19 mouse cellular contexts compared by ENCODE assay signal in genomic region chr2:92953450-92953849, GRCm38 (mm10). TPM values are rescaled to one million over a fixed set of nuclear protein-coding genes. Genes with fewer than 3 reads are reported as not detected.
DNase-seq lines count a peak whose midpoint lies in the region; ATAC-seq lines count a peak whose summit lies in the region.
"Had no signal": no experiment of that assay in that cellular context is flagged by ENCODE, and none has a peak within 500 bp of the region (broad histone marks: within the 10 kb centered on the region; RNA-seq: fewer than 3 reads in every experiment).

No protein-coding gene starts in this region.

- H3K9ac ChIP-seq in kidney, embryonic 15.5 days, result no peak overlapping the region
- H3K9ac ChIP-seq: heart, embryonic 15.5 days; limb, embryonic 15.5 days; liver, embryonic 15.5 days; midbrain, embryonic 12.5 days had no signal

- H3K27me3 ChIP-seq in kidney, embryonic 15.5 days, result no peaks in the 10 kb centered on the region
- H3K27me3 ChIP-seq: limb, embryonic 15.5 days; liver, embryonic 15.5 days; midbrain, embryonic 12.5 days had no signal

- no peak overlapping the region for H3K4me3 ChIP-seq in kidney, embryonic 15.5 days (replicated peaks)
- H3K4me3 ChIP-seq: erythroblast, embryonic 14.5 days; heart, embryonic 15.5 days; limb, embryonic 15.5 days; liver, embryonic 15.5 days; midbrain, embryonic 12.5 days had no signal

- H3K27ac ChIP-seq in kidney, embryonic 15.5 days, result no peak overlapping the region
- H3K27ac ChIP-seq: heart, embryonic 15.5 days; kidney, postnatal 0 days; limb, embryonic 15.5 days; liver, embryonic 15.5 days; midbrain, embryonic 12.5 days had no signal

- intact Hi-C loops in left cerebral cortex, postnatal 4 days (cut with DNase I), result loop anchor here (10.0 kb wide), 1 partner anchor 49 kb away; no protein-coding TSS in a partner anchor
- intact Hi-C loops in left cerebral cortex, postnatal 10 days (cut with DNase I), result no loop called here
- intact Hi-C loops in gastrocnemius, postnatal 14 days (cut with DNase I; ENCODE audit: low total_unique reads), result loop anchor here (5.0 kb wide), 1 partner anchor 41 kb away; no protein-coding TSS in a partner anchor
- intact Hi-C loops in heart, postnatal 14 days (cut with DNase I), result no loop called here

- peak; percentile 31 for DNase-seq in left cerebral cortex, postnatal 4 days
- DNase-seq in left cerebral cortex, postnatal 10 days (ENCODE audit: extremely low spot score in 1 of 2, low spot score in 2 of 2), result no peak
- peak; percentile 81 to 82 for DNase-seq in cerebellum, adult 18-20 months
- DNase-seq in cerebellum, adult 9-11 months, result peak; percentile 86
- peak; percentile 42 for DNase-seq in gastrocnemius, postnatal 14 days
- DNase-seq in heart, postnatal 14 days, result no peak
- DNase-seq: adrenal gland, adult 2 months; kidney, adult 11 months; spleen, adult 18-20 months; thymus, postnatal 25 days had no signal

- ATAC-seq in kidney, embryonic 15.5 days (replicated peaks; ENCODE audit: low FRiP score), result no peak
- ATAC-seq: forebrain, embryonic 14.5 days; lung, postnatal 0 days had no signal

- H3K36me3 ChIP-seq in kidney, embryonic 15.5 days, result no peaks in the 10 kb centered on the region
- H3K36me3 ChIP-seq: heart, embryonic 15.5 days; limb, embryonic 15.5 days; liver, embryonic 15.5 days; midbrain, embryonic 12.5 days had no signal

- WGBS in kidney, embryonic 15.5 days, result 88% methylated on average over 17 of the region's 17 CpGs

- no peak overlapping the region for H3K4me2 ChIP-seq in kidney, embryonic 15.5 days
- H3K4me2 ChIP-seq: heart, embryonic 15.5 days; limb, embryonic 15.5 days; liver, embryonic 15.5 days; midbrain, embryonic 12.5 days had no signal

- 0 out of 2 replicates have a peak, but pooled peaks cover 4% of the 10 kb centered on the region for H3K9me3 ChIP-seq in kidney, embryonic 15.5 days (replicated peaks)
- H3K9me3 ChIP-seq: heart, embryonic 15.5 days; limb, embryonic 15.5 days; liver, embryonic 15.5 days; midbrain, embryonic 12.5 days had no signal

- peaks cover 8% of the 10 kb centered on the region; the same call in 1 of the 2 replicates for H3K4me1 ChIP-seq in kidney, embryonic 15.5 days
- H3K4me1 ChIP-seq: midbrain, embryonic 12.5 days had no signal

RNA-seq across cellular contexts. Expression of gene Syt13, which starts 38.6 kb away (rescaled TPM):
- total RNA-seq in left cerebral cortex, postnatal 4 days (2021), result 10 to 100 TPM; 24.3 to 31.7 TPM
- 10 to 100 TPM; 90.0 to 95.7 TPM for total RNA-seq in left cerebral cortex, postnatal 10 days (2021)
- under 1 TPM; 0.18 to 0.27 TPM for total RNA-seq in gastrocnemius, postnatal 14 days (2021)
- polyA plus RNA-seq in kidney, embryonic 15.5 days (2015; fragmentation: Nextera tagmentation; extraction: Ambion mirVana), result 4.4 and 6.5 TPM in 2 replicates
- under 1 TPM; 0.36 to 0.95 TPM for total RNA-seq in heart, postnatal 14 days (2021)
- polyA plus RNA-seq: erythroblast, embryonic 14.5 days had no signal

Comparison
In these comparisons a context has a peak if more than half of its experiments do, and no peak if none do; other contexts are left out.
1. DNase-seq: peak in left cerebral cortex, postnatal 4 days (single experiment), cerebellum, adult 18-20 months (2 of 2), cerebellum, adult 9-11 months (single experiment) and gastrocnemius, postnatal 14 days (single experiment); none in left cerebral cortex, postnatal 10 days (0 of 2) and heart, postnatal 14 days (0 of 2).
2. intact Hi-C loops: an anchor here in left cerebral cortex, postnatal 4 days (10.0 kb wide) and gastrocnemius, postnatal 14 days (5.0 kb wide); none called in left cerebral cortex, postnatal 10 days and heart, postnatal 14 days.
3. RNA of gene Syt13, which starts 38.6 kb away (total RNA-seq): 90.0 to 95.7 TPM in left cerebral cortex, postnatal 10 days and 24.3 to 31.7 TPM in left cerebral cortex, postnatal 4 days; 0.36 to 0.95 TPM in heart, postnatal 14 days and 0.18 to 0.27 TPM in gastrocnemius, postnatal 14 days; every median in the first group is over 10 times any median in the second.